Mouse (Mus musculus) embryonic facial prominence, embryonic 13.5 days (tissue): ENCODE results near the gene Tmem198. TPM values are rescaled to one million over a fixed set of nuclear protein-coding genes. Genes with fewer than 3 reads are reported as not detected.

ENCODE experiments used
- ATAC-seq: fragments of 200-750 bp; cut with Nextera tagmentation; 2 replicates; pipeline ENCODE4 v1.8.0; 2017; ENCODE audit warnings: low read depth; ENCODE audit not compliant: insufficient number of reproducible peaks, insufficient read depth, low FRiP score, low TSS enrichment
- H3K27ac ChIP-seq: fragments of 300-500 bp; sonication (generic); 2 replicates; pipeline ENCODE4 v1.5.1; 2015; ENCODE audit warnings: moderate library complexity, mild to moderate bottlenecking, inconsistent platforms
- H3K27me3 ChIP-seq: fragments of 300-500 bp; sonication (generic); 2 replicates; pipeline ENCODE4 v1.6.1; 2015; ENCODE audit warnings: mild to moderate bottlenecking, inconsistent platforms
- H3K36me3 ChIP-seq: fragments of 300-500 bp; sonication (generic); 2 replicates; pipeline ENCODE4 v1.6.1; 2015; ENCODE audit warnings: mild to moderate bottlenecking, inconsistent platforms
- H3K4me1 ChIP-seq: fragments of 300-500 bp; sonication (generic); 2 replicates; pipeline ENCODE4 v1.6.1; 2015; ENCODE audit warnings: inconsistent platforms
- H3K4me2 ChIP-seq: fragments of 300-500 bp; sonication (generic); 2 replicates; pipeline ENCODE4 v1.6.1; 2015; ENCODE audit warnings: moderate library complexity, mild to moderate bottlenecking, inconsistent platforms
- H3K4me3 ChIP-seq: fragments of 300-500 bp; sonication (generic); 2 replicates; pipeline ENCODE4 v1.5.1; 2015; ENCODE audit warnings: mild to moderate bottlenecking, inconsistent platforms
- H3K9ac ChIP-seq: fragments of 300-500 bp; sonication (generic); 2 replicates; pipeline ENCODE4 v1.6.1; 2015; ENCODE audit warnings: mild to moderate bottlenecking, inconsistent platforms
- H3K9me3 ChIP-seq: fragments of 300-500 bp; sonication (generic); 2 replicates; pipeline ENCODE4 v1.6.1; 2016; ENCODE audit warnings: inconsistent platforms
- WGBS: fragments of 180-500 bp; shearing (Covaris S2); methylation state at CpG from one replicate; pipeline ENCODE4 v1.1.7; 2015; ENCODE audit warnings: mixed read lengths; 5-methylcytosine and 5-hydroxymethylcytosine counted together
- polyA plus RNA-seq: library from polyadenylated mRNA; unstranded; fragments of >200 nt; fragmentation: Nextera tagmentation; extraction: Ambion mirVana; gene quantifications from 2 replicates; pipeline ENCODE4 v1.2.1, GENCODE M21; 2015

Tmem198 gene
- polyA plus RNA-seq, 1 experiment from 2014 or later = 1.1 TPM

DNA sequence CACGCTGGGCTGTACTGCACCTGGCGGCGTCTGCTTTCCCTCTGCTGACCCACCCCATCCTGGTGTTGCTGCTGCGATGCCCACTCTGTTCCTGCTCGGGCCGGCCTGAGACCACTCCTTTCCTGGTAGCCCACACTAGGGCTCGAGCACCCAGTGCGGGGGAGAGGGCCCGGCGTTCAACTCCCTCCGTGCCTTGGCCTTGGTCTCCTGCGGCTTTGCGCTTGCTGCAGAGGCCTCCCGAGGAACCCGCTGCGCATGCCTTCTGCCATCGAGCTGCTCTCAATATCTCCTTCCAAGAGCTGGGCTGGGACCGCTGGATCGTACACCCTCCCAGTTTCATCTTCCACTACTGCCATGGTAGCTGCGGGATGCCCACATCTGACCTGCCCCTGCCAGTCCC lies 30.3 kb downstream of the Tmem198 start:
- H3K9ac ChIP-seq = no peak overlapping the region
- H3K4me3 ChIP-seq = no peak overlapping the region
- peaks cover 30% of the 10 kb centered on the region for H3K4me1 ChIP-seq
- no peaks in the 10 kb centered on the region for H3K36me3 ChIP-seq
- no peak for ATAC-seq
- no peak overlapping the region for H3K27ac ChIP-seq
- H3K9me3 ChIP-seq = no peaks in the 10 kb centered on the region
- no peaks in the 10 kb centered on the region for H3K27me3 ChIP-seq
- H3K4me2 ChIP-seq = no peak overlapping the region
- 57% methylated on average over 20 of the region's 20 CpGs for WGBS

DNA sequence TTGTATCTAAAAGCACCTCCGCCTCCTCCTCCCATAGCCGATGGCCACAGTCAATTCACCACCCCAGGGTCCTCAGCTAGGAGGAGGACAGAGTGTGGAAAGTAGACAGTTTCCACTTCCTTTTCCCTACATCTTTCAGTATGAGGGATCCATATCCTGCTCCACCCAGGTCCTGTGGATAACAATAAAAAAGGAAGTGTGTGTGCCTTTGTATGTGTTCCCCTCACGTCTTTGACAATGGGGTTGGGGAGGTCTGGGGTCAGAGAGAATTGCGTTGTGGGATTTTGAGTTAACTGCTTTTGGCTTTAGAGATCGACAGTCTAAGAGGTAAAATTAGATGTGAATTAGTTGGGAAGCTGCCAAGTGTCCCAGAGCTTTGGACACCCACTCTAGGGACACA lies 30.8 kb downstream of the Tmem198 start:
- Histone ChIP-seq H3K4me3 (no peak overlapping the region), H3K4me1 (peaks cover 24% of the 10 kb centered on the region)

DNA sequence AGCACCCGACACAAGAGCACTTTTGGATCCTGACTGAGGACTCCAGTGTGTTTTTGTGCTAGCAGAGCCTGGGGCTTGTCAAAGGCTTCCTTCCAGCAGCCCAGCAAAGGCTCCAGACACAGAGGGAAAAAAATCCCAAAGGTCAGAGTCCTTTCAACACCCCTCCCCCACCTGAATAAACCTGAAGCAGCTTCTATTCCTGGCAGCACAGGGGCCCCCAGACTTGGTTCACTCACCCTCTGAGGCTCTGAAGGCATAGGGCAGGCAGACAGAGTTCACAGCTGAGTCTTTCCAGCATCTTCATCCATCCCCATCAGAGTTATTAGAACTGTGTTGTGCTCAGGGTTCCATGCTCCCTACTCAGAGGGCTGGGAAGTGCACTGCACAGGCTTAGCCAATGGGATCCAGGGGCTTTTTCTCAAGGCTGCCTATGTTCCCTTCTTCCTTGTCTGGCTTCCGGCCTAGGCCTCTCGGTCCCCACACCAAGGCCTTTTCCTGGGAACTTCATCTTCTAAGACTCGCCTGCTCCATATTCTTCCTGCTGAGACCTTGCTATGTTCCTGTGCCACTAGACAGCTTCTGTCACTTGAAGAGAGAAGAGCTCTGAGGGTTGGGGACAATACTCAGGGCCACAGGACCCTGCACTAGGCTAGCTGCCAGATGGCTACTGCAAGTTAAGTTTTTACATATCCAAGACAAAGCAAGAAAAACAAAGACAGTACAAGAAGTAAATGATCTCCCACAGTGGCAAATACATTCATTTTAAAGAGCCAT lies 32.3 kb downstream of the Tmem198 start:
- Histone ChIP-seq H3K9ac (0 out of 2 replicates have a peak overlapping the region, but pooled peaks have one; percentile 16), H3K27ac (no peak overlapping the region), H3K9me3 (no peaks in the 10 kb centered on the region), H3K36me3 (no peaks in the 10 kb centered on the region), H3K4me3 (no peak overlapping the region), H3K4me1 (peaks cover 25% of the 10 kb centered on the region), H3K4me2 (no peak overlapping the region), H3K27me3 (no peaks in the 10 kb centered on the region)
- 59% methylated on average over 4 of the region's 4 CpGs for WGBS
- ATAC-seq = no peak

More for the DNA sequence above, 30.8 kb downstream of the Tmem198 start:
- WGBS = 76% methylated on average over 5 of the region's 5 CpGs
- no peak overlapping the region for H3K9ac ChIP-seq
- no peak for ATAC-seq
- no peak overlapping the region for H3K27ac ChIP-seq
- H3K9me3 ChIP-seq = no peaks in the 10 kb centered on the region
- H3K4me2 ChIP-seq = no peak overlapping the region
- no peaks in the 10 kb centered on the region for H3K36me3 ChIP-seq
- no peaks in the 10 kb centered on the region for H3K27me3 ChIP-seq

DNA sequence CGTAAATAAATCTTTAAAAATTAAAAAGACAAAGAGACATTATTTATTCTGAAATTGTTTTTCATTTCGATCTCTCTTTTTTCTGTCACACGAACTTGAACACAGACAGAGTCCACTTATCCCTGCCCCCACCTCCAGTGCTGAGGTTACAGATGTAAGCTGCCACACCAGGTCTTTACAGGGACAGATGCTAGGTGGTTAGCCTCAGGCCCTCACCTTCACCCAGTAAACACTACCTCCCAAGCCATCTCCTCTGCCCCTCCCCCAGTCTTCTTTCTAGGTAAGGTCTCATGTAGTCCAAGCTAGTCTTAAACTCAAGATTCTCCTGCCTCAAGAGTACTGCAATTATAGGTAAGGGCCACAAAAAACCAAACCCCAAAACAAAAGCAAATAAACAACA lies 33.2 kb downstream of the Tmem198 start:
- no peak for ATAC-seq
- no peaks in the 10 kb centered on the region for H3K27me3 ChIP-seq
- no peaks in the 10 kb centered on the region for H3K9me3 ChIP-seq
- H3K4me1 ChIP-seq = peaks cover 23% of the 10 kb centered on the region
- 89% methylated on average over 3 of the region's 3 CpGs for WGBS
- H3K27ac ChIP-seq = no peak overlapping the region
- no peak overlapping the region for H3K4me3 ChIP-seq
- H3K4me2 ChIP-seq = no peak overlapping the region
- H3K9ac ChIP-seq = no peak overlapping the region
- no peaks in the 10 kb centered on the region for H3K36me3 ChIP-seq

DNA sequence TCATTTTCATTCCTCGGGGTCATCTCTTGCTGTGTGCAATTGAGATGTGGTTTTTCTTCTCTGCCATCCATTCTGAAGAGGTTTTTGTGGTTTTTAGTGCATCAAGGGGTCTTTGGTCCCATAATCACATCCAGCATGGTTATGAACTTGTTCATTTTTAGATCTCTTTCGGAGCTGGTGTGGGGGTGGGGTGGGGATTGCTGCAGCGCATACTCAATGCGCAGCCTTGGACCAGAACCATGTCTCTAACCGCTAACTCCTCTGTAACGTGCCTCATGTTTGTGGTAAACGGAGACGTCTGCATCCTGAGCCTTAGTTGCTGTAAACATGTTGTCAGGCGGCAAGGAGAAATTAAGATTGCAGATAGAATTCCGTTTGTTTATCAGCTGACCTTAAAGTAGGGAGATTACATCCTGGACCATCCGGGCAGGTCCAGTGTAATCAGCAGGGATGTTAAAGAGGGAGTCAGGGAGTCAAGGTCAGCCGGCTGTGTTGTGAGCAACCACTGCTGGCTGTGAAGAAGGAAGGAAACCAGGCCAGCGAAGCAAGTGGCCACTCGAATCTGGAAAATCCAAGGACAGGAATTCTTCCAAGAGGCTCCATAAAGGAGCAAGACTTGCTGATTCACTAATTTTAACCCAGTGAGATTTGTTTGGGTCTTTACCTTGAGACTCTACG lies 37.5 kb downstream of the Tmem198 start:
- ATAC-seq = no peak
- H3K4me2 ChIP-seq = no peak overlapping the region
- peak overlapping the region; percentile 55 for H3K27ac ChIP-seq
- H3K27me3 ChIP-seq = no peaks in the 10 kb centered on the region
- H3K4me3 ChIP-seq = no peak overlapping the region
- no peaks in the 10 kb centered on the region for H3K36me3 ChIP-seq
- no peak overlapping the region for H3K9ac ChIP-seq
- H3K4me1 ChIP-seq = peaks cover 33% of the 10 kb centered on the region
- WGBS = 52% methylated on average over 15 of the region's 15 CpGs
- no peaks in the 10 kb centered on the region for H3K9me3 ChIP-seq

DNA sequence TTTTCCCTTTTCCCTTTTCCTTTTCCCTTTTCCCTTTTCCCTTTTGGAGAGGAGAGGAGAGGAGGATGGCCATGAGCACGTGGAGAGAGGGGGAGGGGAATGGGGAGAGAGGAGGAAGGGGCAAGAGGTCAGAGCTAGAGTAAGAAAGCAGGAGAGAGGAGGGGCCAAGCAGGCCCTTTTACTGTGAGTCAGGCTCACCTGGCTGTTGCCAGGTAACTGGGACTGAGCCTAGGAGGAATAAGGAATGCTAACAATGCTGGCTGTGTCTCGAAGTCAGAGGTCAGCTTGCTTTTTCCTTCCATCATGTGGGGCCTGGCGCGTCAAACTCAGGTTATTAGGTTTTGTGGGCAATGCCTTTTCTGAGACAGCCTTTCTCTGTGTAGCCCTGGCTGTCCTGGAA lies 38.7 kb downstream of the Tmem198 start:
- Histone ChIP-seq H3K27ac (peak overlapping the region; percentile 69), H3K4me3 (no peak overlapping the region), H3K4me1 (peaks cover 37% of the 10 kb centered on the region), H3K36me3 (no peaks in the 10 kb centered on the region), H3K9me3 (no peaks in the 10 kb centered on the region), H3K9ac (no peak overlapping the region), H3K4me2 (no peak overlapping the region), H3K27me3 (no peaks in the 10 kb centered on the region)
- 54% methylated on average over 4 of the region's 4 CpGs for WGBS
- no peak for ATAC-seq

DNA sequence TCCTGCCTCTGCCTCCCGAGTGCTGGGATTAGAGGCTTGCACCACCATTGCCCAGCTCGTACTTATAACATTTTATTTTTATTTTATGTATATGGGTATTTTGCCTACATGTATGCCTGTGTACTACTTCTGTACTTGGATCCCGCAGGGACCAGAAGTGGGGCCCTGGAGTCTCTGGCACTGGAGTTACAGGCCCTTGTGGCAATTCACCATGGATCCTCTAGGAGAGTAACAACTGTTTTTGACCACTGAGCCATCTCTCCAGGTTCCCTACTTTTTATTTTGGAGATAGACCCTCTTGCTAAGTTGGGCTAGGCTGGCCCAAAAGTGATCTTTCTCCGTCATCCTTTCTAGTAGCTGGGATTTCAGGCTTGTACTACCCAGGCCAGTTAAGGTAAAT lies 39.1 kb downstream of the Tmem198 start:
- H3K9me3 ChIP-seq = no peaks in the 10 kb centered on the region
- H3K36me3 ChIP-seq = no peaks in the 10 kb centered on the region
- H3K4me1 ChIP-seq = peaks cover 37% of the 10 kb centered on the region
- no peak overlapping the region for H3K4me3 ChIP-seq
- no peak for ATAC-seq
- 95% methylated on average over 4 of the region's 4 CpGs for WGBS
- H3K9ac ChIP-seq = no peak overlapping the region
- no peaks in the 10 kb centered on the region for H3K27me3 ChIP-seq
- H3K27ac ChIP-seq = peak overlapping the region; percentile 69
- no peak overlapping the region for H3K4me2 ChIP-seq

DNA sequence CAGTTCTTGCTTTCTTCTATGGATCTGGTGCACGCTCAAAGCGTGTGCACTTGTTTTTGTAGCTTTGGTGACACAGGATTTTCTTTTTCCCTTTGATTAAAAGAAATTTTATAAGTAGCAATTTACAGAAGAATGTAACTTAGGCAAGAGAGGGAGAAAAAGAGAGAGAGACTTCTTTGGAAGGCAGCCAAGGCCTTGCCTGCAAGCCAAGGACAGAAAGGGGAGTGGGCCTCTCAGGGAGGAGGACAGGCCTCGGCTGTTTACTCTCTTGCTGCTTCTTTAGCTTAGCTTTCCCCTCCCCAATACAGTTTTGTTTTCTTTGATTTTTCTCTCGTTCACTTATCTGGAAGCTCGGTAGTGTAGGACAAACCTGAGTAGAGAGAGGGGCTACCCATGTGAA lies 40.2 kb downstream of the Tmem198 start:
- no peak overlapping the region for H3K4me2 ChIP-seq
- H3K9ac ChIP-seq = no peak overlapping the region
- peak overlapping the region; percentile 97 for H3K27ac ChIP-seq
- WGBS = 43% methylated on average over 5 of the region's 5 CpGs
- no peaks in the 10 kb centered on the region for H3K36me3 ChIP-seq
- no peaks in the 10 kb centered on the region for H3K9me3 ChIP-seq
- H3K27me3 ChIP-seq = no peaks in the 10 kb centered on the region
- no peak overlapping the region for H3K4me3 ChIP-seq
- no peak for ATAC-seq
- peaks cover 37% of the 10 kb centered on the region for H3K4me1 ChIP-seq

DNA sequence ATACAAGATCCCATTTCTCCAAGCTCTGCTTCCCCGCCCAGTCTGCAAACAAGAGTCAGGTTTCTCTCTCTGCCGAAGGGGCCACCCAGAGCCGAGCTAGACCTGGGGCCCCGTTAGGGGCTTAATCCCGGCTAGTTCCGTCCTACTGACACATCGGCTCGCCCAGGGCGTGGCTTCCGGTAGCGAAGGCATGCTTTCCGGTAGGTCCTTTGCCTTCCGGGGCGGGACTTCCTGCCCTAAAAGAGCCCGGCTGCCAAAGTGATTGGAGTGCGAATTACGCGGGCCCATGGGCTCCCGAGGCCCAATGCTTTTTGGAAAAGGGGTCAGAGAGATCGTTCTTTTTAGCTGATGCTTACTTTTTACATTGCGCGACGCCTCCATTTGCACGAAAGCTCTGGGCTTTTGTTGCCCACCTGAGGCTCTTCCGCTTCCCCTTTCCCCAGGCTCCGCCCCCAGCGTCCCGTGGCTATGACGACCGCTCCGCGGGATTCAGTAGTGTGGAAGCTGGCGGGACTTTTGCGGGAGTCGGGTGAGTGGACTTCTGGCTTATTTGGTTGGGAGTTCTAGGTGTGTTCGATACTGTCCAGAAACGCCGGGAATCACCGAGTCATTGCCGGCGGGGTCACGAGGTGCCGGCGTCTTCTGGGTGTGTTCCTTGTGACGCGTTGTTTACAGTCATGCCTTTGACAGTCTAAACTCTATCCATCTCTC lies 42.1 kb downstream of the Tmem198 start, which contains the start of gene Stk11ip:
TSS of gene Stk11ip (plus strand) at position 209 of the 711 bp plus-strand sequence.
- H3K27me3 ChIP-seq = no peaks in the 10 kb centered on the region
- under 1% methylated on average over 46 of the region's 46 CpGs for WGBS
- H3K9me3 ChIP-seq = no peaks in the 10 kb centered on the region
- H3K36me3 ChIP-seq = peaks cover 16% of the 10 kb centered on the region
- ATAC-seq = peak; percentile 94
- peak within 1 kb of the TSS; percentile 63 for H3K4me3 ChIP-seq
- H3K4me1 ChIP-seq = peaks cover 34% of the 10 kb centered on the region
- peak within 1 kb of the TSS; percentile 97 for H3K27ac ChIP-seq
- H3K9ac ChIP-seq = peak within 1 kb of the TSS; percentile 61
- peak within 1 kb of the TSS; percentile 74 for H3K4me2 ChIP-seq

DNA sequence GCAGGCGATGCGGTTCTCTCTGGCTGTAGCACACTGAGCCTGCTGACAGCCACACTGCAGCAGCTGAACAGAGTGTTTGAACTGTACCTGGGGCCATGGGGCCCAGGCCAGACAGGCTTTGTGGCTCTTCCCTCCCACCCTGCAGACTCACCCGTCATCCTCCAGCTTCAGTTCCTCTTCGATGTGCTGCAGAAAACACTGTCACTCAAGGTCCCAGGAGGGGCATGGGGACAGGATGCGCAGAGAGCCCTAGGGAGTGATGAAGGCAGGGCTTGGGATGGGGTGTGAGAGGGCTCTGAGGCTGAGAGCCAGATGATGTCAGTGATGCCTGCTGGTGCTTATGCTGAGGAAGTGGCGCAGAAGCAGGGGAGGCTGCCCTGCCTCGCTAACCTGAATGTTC lies 45.3 kb downstream of the Tmem198 start:
- H3K4me2 ChIP-seq = no peak overlapping the region

DNA sequence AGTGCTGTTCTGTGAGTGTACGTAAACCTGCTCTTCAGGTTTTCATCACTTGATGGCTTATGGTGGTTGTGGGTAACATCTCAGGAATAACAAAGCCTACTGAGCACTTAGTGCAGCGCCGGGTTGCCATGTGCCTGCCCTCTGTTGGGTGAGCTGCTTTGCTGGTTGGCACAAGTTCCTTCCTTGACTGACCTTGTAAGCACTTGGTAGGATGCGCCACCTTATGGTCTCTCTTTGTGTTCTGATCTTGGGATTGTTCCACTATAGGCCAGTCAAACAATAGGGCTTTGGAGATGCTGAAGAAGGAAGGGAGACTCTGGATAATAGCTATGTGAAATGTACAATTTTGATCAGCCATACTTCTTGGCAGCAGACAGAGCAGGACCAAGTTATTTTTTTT lies 51.2 kb downstream of the Tmem198 start:
- Histone ChIP-seq H3K27ac (no peak overlapping the region), H3K27me3 (no peaks in the 10 kb centered on the region), H3K9me3 (no peaks in the 10 kb centered on the region), H3K4me2 (no peak overlapping the region), H3K9ac (no peak overlapping the region), H3K4me1 (no peaks in the 10 kb centered on the region), H3K36me3 (peaks cover 83% of the 10 kb centered on the region), H3K4me3 (no peak overlapping the region)
- WGBS = 74% methylated on average over 4 of the region's 4 CpGs
- ATAC-seq = no peak

More for the DNA sequence above, 45.3 kb downstream of the Tmem198 start:
- H3K9me3 ChIP-seq = no peaks in the 10 kb centered on the region
- H3K27ac ChIP-seq = no peak overlapping the region
- no peak overlapping the region for H3K4me3 ChIP-seq
- H3K27me3 ChIP-seq = no peaks in the 10 kb centered on the region
- peaks cover 47% of the 10 kb centered on the region for H3K36me3 ChIP-seq
- no peak for ATAC-seq
- peaks cover 15% of the 10 kb centered on the region for H3K4me1 ChIP-seq
- H3K9ac ChIP-seq = peak overlapping the region; percentile 2; the same call in 1 of the 2 replicates
- WGBS = 86% methylated on average over 7 of the region's 7 CpGs
